Mouse (Mus musculus) layer of hippocampus, adult 9-10 months (tissue): ENCODE data around the gene Rasd1.
"Not testable (repeated sequence)": the region's sequence is repeated elsewhere in the genome, so short reads cannot be mapped to it uniquely, and the experiment has no call there.

Experiments
- DNase-seq: peaks from one replicate; pipeline ENCODE4 v3.0.0; 2022; ENCODE audit warnings: low spot score

The Rasd1 gene

GRCm38 (mm10) chr11:59960476-59961337, 4.0 kb downstream of the Rasd1 start:
- no peak for DNase-seq

DNA sequence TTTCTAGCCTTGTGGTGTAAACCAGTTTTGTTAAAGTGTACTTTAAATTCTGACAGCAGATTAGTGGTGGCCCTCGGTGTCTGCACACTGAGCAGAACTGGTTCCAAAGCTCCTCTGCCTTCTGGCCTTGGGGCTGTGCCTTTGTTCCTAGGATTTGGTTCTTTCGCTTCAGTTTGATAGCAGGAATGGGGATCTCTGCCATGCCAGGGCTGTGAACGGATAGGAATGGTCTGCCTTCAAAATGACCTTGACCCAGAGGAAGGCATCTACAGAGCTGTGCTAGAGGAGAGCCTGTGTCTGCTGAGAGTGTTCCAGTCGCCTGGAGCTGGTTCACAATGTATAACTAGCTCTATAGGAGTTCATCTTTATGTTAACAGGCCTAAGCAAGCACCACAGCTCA, 5.3 kb downstream of the Rasd1 start:
- no peak for DNase-seq

GRCm38 (mm10) chr11:59956749-59957148, 8.0 kb downstream of the Rasd1 start:
- DNase-seq, result no peak

DNA sequence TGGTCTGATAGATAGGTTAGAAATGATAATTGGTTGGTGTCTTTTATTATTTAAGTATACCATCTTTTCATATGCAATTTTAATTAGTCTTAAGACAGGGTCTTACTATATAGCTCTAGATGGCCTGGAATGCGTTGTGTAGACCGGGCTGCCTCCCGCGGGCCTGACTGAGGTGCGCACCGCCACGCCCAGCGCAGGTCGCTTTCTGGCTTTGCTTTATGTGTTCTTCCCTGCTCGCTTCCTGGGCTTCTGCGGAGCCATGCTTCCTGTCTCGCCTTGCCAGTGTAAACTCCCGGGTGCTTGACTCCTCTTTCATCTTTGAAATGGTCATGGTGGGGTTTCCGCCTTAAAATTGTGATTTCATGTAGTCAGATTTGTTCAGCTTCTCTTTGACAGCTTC, 11.9 kb downstream of the Rasd1 start:
- no peak for DNase-seq

GRCm38 (mm10) chr11:59948401-59948767, 16.4 kb downstream of the Rasd1 start:
- DNase-seq, result no peak

DNA sequence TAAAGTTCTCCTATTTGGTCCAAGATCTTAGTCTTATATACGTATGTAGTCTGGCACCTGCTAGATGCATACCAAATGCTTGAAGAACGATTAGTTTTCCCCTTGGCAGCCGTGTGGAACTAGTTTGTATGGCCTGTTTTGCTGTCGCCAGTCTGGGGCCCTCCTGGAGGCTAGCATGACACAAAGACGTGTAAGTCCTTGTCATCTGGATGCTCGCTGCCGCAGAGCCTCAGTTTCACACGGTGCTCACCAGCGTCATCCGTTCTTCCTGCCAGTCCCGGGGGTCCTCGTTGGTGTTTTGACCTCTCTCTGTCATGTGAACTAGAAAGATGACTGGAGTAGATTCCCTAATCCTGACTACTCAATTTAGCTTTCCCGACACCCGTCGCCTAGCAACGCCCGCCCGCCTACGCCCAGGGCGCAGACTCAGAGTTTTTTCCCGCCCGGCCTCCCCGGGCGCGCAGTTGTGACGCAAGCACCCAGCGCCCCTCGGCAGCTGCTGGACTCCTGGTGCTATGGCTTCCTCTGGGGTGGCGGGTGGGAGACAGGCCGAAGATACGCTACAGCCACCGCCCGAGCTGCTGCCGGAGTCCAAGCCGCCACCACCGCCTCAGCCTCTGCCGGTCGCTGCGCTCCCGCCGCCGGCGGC, 16.9 kb downstream of the Rasd1 start, which contains the start of gene Med9:
Gene Med9, plus strand, starts transcription at position 455 of the 649 bp plus-strand sequence.
- DNase-seq, result peak; percentile 82

GRCm38 (mm10) chr11:59944855-59945254, 19.9 kb downstream of the Rasd1 start:
- not testable (repeated sequence) for DNase-seq

DNA sequence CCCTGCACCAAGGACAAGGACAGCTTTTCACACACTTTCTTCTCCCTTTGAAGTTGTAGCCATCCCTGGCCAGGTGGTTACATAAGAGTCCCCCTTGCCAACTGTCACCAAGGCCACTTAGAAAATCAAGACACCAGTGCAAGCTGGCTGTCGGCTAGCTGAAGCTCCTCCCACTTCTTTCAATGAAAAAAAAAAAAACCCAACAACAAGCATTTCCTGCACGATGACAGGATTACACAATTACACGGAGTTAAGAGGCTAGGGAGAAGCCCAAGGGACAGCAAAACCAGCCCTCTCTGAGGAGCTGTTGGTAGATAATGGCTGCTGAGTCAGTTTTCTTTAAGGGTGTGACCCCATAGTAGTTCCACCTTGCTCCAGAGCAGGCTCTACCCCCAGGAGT, 23.4 kb downstream of the Rasd1 start:
- DNase-seq, result no peak

GRCm38 (mm10) chr11:59940645-59941044, 24.1 kb downstream of the Rasd1 start:
- DNase-seq, result no peak

GRCm38 (mm10) chr11:59939821-59940220, 24.9 kb downstream of the Rasd1 start:
- DNase-seq, result no peak

GRCm38 (mm10) chr11:59937615-59938014, 27.1 kb downstream of the Rasd1 start:
- DNase-seq, result no peak

DNA sequence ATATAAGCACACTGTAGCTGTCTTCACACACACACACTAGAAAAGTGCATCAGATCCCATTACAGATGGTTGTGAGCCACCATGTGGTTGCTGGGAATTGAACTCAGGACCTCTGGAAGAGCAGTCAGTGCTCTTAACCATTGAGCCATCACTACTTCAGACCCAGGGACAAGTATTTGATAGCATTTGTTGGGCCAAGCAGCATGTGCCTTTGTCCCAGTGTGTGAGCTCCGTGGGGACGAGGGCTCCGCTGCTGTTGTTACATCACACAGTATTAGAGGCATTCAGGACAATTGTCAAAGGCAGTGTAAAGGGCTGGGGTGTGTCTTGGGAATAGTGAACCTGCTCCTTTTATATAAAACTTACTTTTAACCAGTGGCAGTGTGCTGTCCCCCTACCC, 27.7 kb downstream of the Rasd1 start:
- DNase-seq, result no peak

GRCm38 (mm10) chr11:59933943-59934342, 30.8 kb downstream of the Rasd1 start:
- DNase-seq, result no peak

GRCm38 (mm10) chr11:59932560-59933337, 32.0 kb downstream of the Rasd1 start:
- no peak for DNase-seq

GRCm38 (mm10) chr11:59930031-59930430, 34.7 kb downstream of the Rasd1 start:
- DNase-seq, result no peak

- DNase-seq, result no peak
These were observed 43.5 kb downstream of the Rasd1 start for GRCm38 (mm10) chr11:59921265-59921664.

DNA sequence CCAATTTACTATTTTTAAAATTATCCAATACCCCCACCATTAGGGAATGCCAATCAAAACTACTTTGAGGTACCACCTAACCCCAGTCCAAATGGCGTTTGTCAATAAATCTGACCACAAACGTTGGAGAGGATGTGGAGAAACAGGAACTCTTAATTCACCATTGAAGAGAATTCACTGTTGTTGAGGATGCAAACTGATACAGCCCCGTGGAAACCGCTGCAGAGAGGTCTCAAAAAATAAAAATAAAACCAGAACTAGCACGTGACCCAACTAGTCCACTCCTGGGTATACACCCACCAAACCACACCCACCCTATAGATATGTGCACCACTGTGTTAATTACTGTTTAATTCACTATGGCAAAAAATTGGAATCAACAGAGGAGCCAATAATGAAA, 44.4 kb downstream of the Rasd1 start:
- DNase-seq, result no peak

DNA sequence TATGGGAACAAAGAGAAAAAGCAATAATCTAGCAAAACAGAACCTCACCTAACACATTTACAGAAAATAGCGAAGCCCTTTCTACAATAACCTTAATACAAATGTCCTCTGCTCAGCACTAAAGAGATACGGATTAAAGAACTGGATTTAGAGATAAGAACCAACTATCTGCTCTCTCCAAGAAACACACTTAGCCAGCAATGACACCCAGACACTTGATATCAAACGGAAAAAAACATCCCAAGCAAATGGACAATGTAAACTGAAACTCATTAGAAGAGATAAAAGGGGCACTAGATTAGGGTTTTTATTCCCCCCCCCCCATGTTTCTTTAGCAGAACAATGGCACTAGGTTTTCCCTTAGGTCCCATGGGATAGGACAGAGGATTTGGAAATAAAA, 45.3 kb downstream of the Rasd1 start:
- no peak for DNase-seq

DNA sequence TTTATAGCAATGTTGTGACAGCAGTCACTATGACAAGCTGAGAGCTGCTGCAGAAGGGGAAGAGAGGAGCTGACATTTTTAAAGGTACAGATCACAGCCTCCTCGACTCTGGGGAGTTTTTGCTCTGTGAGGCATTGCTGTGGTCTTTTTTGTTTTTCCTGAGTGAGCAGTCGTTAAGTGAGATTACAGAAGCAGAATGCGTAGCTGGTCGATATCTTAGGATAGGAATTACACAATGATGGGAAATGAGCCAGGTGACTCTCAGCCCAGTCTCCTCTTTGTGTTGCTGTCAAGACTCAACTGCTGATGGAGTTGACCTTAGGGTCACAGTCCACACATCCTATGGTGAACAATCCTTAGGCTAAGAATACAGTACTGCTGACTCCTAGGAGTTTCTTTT, 46.7 kb downstream of the Rasd1 start:
- no peak for DNase-seq

DNA sequence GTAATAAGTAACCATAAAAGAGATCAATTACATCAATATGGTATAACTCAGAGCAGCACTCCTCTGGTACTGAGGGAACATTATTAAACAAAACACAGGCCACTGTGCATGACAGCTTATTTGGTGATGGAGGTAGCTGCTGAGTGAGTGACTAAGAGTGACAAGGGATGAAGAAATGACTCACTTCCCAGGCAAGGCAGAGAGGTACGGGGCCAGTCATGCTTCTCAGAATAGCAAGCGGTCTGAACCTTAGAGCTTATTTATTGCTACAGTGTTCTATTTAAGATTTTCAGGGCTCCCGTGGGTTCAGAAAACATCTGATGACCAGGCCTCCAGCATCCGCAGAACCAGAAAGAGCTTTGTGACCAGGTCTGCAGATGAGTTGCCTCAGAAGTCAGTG, 51.0 kb downstream of the Rasd1 start:
- DNase-seq, result no peak
